Mouse (Mus musculus) mouse trophoblast stem cell (cell line): Measurements from ENCODE around the gene Vmn1r218.
"Not testable (repeated sequence)": the region's sequence is repeated elsewhere in the genome, so short reads cannot be mapped to it uniquely, and the experiment has no call there.

ENCODE experiments used
- in situ Hi-C, 2 experiments: fragments of 300-500 bp; cut with MseI, MboI; formaldehyde crosslinking; loops; 2 replicates in 1 of 2; 3 replicates in 1 of 2; pipeline ENCODE4 v1.15.1; 2025

Vmn1r218 gene

DNA sequence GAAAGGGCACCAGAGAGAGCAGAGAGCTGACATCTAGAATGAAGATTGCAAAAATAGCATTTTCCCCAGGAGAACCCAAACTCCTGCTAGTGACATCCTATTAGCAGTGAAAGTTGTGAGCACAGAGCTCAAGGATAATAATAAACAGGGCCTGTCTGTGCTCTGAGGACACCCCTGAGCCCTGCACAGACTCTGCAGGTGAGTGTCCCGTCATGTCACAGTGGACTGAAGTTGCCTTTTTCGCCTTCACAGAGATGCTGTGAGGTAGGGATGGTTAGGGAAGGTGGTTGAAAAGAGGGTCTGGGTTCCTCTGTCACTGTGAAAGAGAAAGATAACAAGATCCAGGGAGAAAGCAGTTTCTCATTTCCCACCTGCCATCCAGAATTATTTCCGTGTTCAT lies at the start of gene Vmn1r218:
Gene Vmn1r218 (plus strand): TSS at position 57 of the 400 bp plus-strand sequence.
- in situ Hi-C loops = loop anchor here in 1 of 2 experiments (25.0 kb wide), 1 partner anchor 246 kb away; the partner anchor contains the start of gene Vmn1r212

DNA sequence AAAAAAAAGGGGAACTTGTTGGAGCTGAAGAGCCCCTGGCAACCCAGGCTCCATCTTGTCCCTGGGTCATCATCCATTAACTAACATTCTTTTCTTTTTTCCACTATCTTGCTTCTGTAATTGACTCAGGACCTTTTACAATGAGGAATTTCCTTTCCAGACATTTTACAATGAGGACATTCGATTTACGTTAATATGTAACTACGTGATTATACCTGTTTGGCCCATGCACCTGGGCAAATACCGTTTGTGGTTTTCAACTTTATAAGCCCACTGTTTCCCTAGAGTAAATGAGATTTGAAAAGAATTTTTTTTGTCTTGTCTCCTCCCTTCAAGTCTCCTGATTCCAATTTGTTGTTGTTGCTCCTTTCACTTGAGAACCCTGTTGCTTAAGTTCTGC lies 38.6 kb upstream of the Vmn1r218 start:
- in situ Hi-C loops = no loop called here

DNA sequence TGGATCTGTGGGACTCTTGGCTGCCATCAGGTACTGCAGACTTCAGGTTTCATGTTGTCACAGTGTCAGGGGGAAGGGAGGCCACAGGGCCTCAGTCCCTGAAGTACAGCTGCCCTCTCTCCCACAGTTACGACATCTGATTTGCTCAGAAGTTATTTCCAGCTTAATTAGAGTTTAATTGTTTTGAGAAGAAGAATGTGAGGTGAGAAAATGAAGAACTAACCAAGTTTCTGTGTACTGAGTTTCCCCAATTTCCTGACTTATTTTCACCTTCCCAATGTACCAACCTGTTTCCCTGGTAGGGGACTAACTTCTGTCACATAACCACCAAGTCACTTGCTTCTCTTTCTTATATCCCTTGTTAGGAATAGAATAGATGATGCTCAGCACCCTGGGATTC lies 14.8 kb upstream of the Vmn1r218 start, which contains the start of gene Vmn1r217:
Gene Vmn1r217 (minus strand): TSS at position 101 of the 400 bp plus-strand sequence.
- in situ Hi-C loops = not testable (repeated sequence)

DNA sequence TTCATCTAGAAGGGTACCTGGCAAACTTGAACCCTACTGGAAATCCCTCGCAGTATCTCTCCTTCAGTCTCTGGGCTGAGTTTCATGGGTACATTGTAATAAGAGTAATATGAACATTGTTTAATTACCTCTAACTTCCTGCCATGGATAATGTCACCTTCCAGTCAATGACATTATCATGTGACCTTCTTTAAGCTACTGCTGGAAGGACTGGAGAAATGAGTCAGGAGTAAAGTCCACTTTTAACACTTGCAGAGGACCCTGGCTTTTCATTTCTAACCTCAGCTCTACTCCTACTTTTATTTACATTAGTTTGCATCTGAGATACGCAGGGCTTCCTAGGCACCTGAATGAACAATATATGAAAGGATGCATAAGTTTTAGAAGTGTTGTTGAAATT lies 12.3 kb upstream of the Vmn1r218 start:
- in situ Hi-C loops = no loop called here

DNA sequence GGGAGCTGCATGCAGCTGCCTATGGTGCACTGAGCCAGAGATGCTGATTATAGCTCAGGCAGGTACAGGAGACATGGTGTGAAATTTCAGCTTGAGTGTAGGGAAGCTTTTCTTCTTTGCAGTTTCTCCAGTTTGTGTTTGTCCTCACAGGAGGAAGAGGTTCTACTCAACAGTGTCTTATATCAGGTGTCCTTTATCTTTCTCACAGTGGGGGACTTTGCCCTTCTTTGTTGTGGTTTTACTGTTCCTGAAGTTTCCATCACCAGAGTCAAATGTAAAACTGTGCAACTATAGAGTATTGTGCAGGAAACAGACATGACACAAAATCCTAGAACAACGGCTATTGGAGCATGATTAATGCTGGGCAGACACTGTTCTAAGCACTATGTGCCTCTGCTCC lies 546 bp downstream of the Vmn1r218 start:
- in situ Hi-C loops = loop anchor here in 1 of 2 experiments (25.0 kb wide), 1 partner anchor 246 kb away; the partner anchor contains the start of gene Vmn1r212

DNA sequence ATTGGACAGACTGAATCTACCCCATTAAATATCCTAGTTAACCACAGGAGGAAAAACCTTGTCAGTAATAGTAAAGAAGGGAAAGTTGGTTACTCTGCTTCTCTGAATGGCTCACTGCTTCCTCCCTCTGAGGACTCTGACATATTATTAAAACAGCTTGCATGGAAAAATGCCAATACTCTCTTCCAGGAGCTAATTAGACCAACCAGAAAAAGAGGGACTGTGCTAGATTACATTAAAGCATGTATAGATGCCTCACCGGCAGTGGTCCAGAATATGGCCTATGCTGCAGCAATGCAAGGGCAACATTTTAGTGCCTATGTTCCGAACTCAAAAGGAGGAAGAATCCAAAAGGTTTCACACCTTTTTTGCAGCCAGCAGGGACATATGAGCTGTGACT lies 5.9 kb downstream of the Vmn1r218 start:
- in situ Hi-C loops = loop anchor here in 1 of 2 experiments (25.0 kb wide), 1 partner anchor 252 kb away; the partner anchor contains the start of gene Vmn1r212

DNA sequence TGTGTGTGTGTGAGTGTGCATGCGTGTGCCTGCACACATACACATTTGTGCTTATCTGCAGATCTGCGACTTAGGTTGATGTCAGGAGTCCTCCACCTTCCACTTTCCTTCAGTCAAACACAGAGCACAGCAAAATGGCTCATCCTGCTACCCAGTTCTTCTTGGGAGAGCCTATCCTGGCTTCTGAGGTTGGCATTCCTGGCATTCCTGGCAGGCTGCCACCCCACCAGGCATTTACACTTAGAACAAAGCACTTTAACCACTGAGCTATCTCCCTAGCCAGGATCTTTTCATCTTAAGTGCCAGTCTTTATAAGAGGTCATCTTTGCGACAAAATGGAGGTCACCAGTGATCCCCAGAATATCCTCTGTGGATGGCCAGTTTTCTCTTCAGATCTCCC lies 24.9 kb downstream of the Vmn1r218 start:
- in situ Hi-C loops = no loop called here

DNA sequence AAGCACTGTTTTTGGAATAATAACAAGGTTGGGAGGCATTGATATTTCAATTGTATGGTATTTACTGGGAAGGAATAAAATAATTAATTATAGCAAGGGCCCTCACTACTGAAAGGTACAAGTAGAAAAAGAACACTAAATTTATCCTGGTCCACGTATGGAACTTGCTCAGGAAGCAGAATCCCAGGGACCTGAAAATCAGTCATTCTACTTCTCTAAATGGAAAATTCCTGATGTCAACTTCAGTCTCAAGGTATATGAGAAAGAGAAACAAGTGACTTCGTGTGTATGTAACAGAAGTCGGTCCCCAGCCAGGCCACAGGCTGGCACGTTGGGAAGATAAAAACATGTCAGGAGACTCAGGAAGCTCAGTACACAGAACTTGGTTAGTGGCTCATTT lies 26.1 kb downstream of the Vmn1r218 start, which contains the start of gene Vmn1r219:
Gene Vmn1r219 (plus strand): TSS at position 301 of the 400 bp plus-strand sequence.
- in situ Hi-C loops = no loop called here

DNA sequence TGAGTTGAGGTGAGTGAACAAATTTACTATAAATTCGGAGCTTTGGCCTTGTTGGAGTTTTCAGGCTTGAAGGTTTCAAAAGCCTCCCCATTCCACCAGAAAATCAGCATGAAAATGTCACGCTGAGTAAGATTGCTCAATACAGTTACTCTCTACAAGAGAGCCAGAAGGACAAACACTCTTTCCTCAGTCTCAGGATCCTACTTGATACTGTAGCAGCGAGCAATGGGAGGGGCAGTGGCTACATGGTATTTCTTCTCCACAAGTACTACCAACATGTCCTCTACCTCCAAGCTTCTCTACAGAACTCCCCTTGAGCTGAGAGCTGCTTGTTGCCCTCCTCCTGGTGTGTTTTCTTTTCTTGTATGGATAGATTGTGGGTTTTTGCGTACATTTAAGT lies 33.5 kb downstream of the Vmn1r218 start:
- in situ Hi-C loops = not testable (repeated sequence)

DNA sequence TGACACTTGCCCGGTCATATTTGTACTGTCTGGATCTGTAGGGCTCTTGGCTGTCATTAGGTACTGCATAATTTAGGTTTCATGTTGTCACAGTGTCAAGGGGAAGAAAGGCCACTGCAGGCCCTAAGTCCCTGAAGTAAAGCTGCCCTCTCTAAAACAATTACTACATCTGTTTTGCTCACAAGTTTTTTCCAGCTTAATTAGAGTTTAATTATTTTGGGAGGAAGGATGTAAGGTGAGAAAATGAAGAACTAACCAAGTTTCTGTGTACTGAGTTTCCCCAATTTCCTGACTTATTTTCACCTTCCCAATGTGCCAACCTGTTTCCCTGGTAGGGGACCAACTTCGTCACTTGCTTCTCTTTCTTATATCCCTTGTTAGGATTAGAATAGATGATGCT lies 54.9 kb downstream of the Vmn1r218 start, which contains the start of gene Vmn1r220:
Gene Vmn1r220 (minus strand): TSS at position 101 of the 400 bp plus-strand sequence.
- in situ Hi-C loops = no loop called here
